Mouse (Mus musculus) NIH3T3 (cell line): Measurements from ENCODE around the gene Trmt61a.

ENCODE experiments used
- DNase-seq: peaks from one replicate; pipeline ENCODE4 v3.0.0-alpha.2; 2012; ENCODE audit warnings: low read depth

Gene Trmt61a

GRCm38 (mm10) chr12:111732921-111733320 lies 55.0 kb downstream of the Trmt61a start:
- DNase-seq: no peak
